8 mouse cellular contexts compared by ENCODE assay signal in genomic region chr3:95650276-95651032, GRCm38 (mm10). TPM values are rescaled to one million over a fixed set of nuclear protein-coding genes. Genes with fewer than 3 reads are reported as not detected.
A peak's percentile ranks its signal among the peaks of the same experiment; 100 is the strongest.
DNase-seq lines count a peak whose midpoint lies in the region; ATAC-seq and TF ChIP-seq lines count a peak whose summit lies in the region.

No protein-coding gene starts in this region.

- 0 out of 2 replicates have a peak overlapping the region, but pooled peaks have one; percentile 1 for H3K27ac ChIP-seq in forebrain, embryonic 10.5 days
- H3K27ac ChIP-seq in forebrain, embryonic 11.5 days (ENCODE audit: low read depth, low read length), result no peak overlapping the region
- H3K27ac ChIP-seq in MEL (ENCODE audit: control insufficient read depth, low read depth, low read length), result peak overlapping the region; percentile 87
- H3K27ac ChIP-seq in heart, embryonic 10.5 days, result peak overlapping the region; percentile 78
- H3K27ac ChIP-seq in liver, embryonic 16.5 days (ENCODE audit: low read length), result peak overlapping the region; percentile 80

- peaks cover 22% of the 10 kb centered on the region for H3K4me1 ChIP-seq in forebrain, embryonic 10.5 days
- no peaks in the 10 kb centered on the region for H3K4me1 ChIP-seq in forebrain, embryonic 11.5 days (replicated peaks; ENCODE audit: control insufficient read depth, insufficient read depth, low read length)
- H3K4me1 ChIP-seq in MEL (ENCODE audit: control insufficient read depth in 1 of 2, insufficient read depth in 2 of 2, low read length in 2 of 2), result peaks cover 21 to 42% of the 10 kb centered on the region in 2 experiments
- H3K4me1 ChIP-seq in heart, embryonic 10.5 days, result peaks cover 30% of the 10 kb centered on the region
- peaks cover 30% of the 10 kb centered on the region for H3K4me1 ChIP-seq in liver, embryonic 16.5 days (ENCODE audit: control insufficient read depth, low read depth, low read length)

- peak in 1 of 2 experiments; percentile 47; a peak in 2 of 4 replicates for TF ChIP-seq POLR2A in MEL (IDR thresholded peaks at IDR 0.05; ENCODE audit: control insufficient read depth in 1 of 2, insufficient read depth in 1 of 2, low read depth in 1 of 2, low read length in 2 of 2, poor library complexity in 1 of 2)

- no peaks in the 10 kb centered on the region for H3K36me3 ChIP-seq in forebrain, embryonic 10.5 days (replicated peaks)
- no peaks in the 10 kb centered on the region for H3K36me3 ChIP-seq in forebrain, embryonic 11.5 days (ENCODE audit: control insufficient read depth, insufficient read depth, low read length)
- H3K36me3 ChIP-seq in MEL (ENCODE audit: control insufficient read depth in 1 of 2, insufficient read depth in 2 of 2, low read length in 2 of 2), result peaks cover 0 to 39% of the 10 kb centered on the region in 2 experiments; a peak in 2 of 4 replicates
- H3K36me3 ChIP-seq in heart, embryonic 10.5 days, result no peaks in the 10 kb centered on the region
- H3K36me3 ChIP-seq in liver, embryonic 16.5 days (ENCODE audit: control insufficient read depth, insufficient read depth), result no peaks in the 10 kb centered on the region

- no peak for DNase-seq in forebrain, embryonic 10.5 days (ENCODE audit: extremely low spot score, low spot score)
- no peak for DNase-seq in forebrain, embryonic 11.5 days (ENCODE audit: low spot score)
- peak; percentile 99 for DNase-seq in MEL (ENCODE audit: low read depth, low spot score)
- no peak for DNase-seq in heart, embryonic 10.5 days (ENCODE audit: low spot score)
- no peak for DNase-seq in ovary, postnatal 10 days (ENCODE audit: low spot score)
- DNase-seq in cerebellum, postnatal 14 days, result no peak
- DNase-seq in urinary bladder, adult 18-20 months (ENCODE audit: low spot score in 2 of 2), result no peak

- no peak overlapping the region for H3K9ac ChIP-seq in forebrain, embryonic 11.5 days (ENCODE audit: low read length)
- H3K9ac ChIP-seq in MEL (ENCODE audit: control insufficient read depth, low read depth, low read length, poor library complexity, severe bottlenecking), result peak overlapping the region; percentile 47
- H3K9ac ChIP-seq in liver, embryonic 16.5 days (ENCODE audit: low read depth, low read length), result no peak overlapping the region

- H3K79me2 ChIP-seq in MEL (ENCODE audit: control insufficient read depth, insufficient read depth, low read length, poor library complexity), result no peaks in the 10 kb centered on the region

- TF ChIP-seq CTCF in MEL (IDR thresholded peaks at IDR 0.05 in 2 of 3, conservative IDR thresholded peaks at IDR 0.05 in 1 of 3; ENCODE audit: control insufficient read depth in 1 of 3, insufficient read depth in 1 of 3, low read depth in 2 of 3, low read length in 3 of 3, poor library complexity in 1 of 3, severe bottlenecking in 1 of 3), result no peak

- H3K27me3 ChIP-seq in forebrain, embryonic 10.5 days (ENCODE audit: poor library complexity, severe bottlenecking), result no peaks in the 10 kb centered on the region
- no peaks in the 10 kb centered on the region for H3K27me3 ChIP-seq in forebrain, embryonic 11.5 days (ENCODE audit: control insufficient read depth, insufficient read depth, low read length)
- no peaks in the 10 kb centered on the region for H3K27me3 ChIP-seq in MEL (ENCODE audit: control insufficient read depth in 1 of 2, insufficient read depth in 2 of 2, low read length in 2 of 2)
- no peaks in the 10 kb centered on the region for H3K27me3 ChIP-seq in heart, embryonic 10.5 days (ENCODE audit: insufficient read depth, poor library complexity, severe bottlenecking)
- H3K27me3 ChIP-seq in liver, embryonic 16.5 days (ENCODE audit: control insufficient read depth, insufficient read depth, low read depth, low read length), result no peaks in the 10 kb centered on the region

- H3K9me3 ChIP-seq in forebrain, embryonic 10.5 days, result no peaks in the 10 kb centered on the region
- no peaks in the 10 kb centered on the region for H3K9me3 ChIP-seq in forebrain, embryonic 11.5 days (ENCODE audit: control insufficient read depth, low read length)
- H3K9me3 ChIP-seq in MEL (replicated peaks; ENCODE audit: insufficient read depth, low read length), result no peaks in the 10 kb centered on the region
- no peaks in the 10 kb centered on the region for H3K9me3 ChIP-seq in heart, embryonic 10.5 days
- H3K9me3 ChIP-seq in liver, embryonic 16.5 days (replicated peaks; ENCODE audit: control insufficient read depth, low read length), result no peaks in the 10 kb centered on the region

- WGBS in forebrain, embryonic 10.5 days, result 77% methylated on average over 6 of the region's 6 CpGs
- WGBS in forebrain, embryonic 11.5 days, result 78% methylated on average over 6 of the region's 6 CpGs
- WGBS in heart, embryonic 10.5 days, result 63% methylated on average over 6 of the region's 6 CpGs
- 40% methylated on average over 6 of the region's 6 CpGs for WGBS in liver, embryonic 16.5 days (ENCODE audit: insufficient replicate concordance)

- peak; percentile 88 to 99 for TF ChIP-seq EP300 in MEL (IDR thresholded peaks at IDR 0.05; ENCODE audit: low read depth in 1 of 2, low read length in 2 of 2)

- no peak overlapping the region for H3K4me2 ChIP-seq in forebrain, embryonic 11.5 days (ENCODE audit: low read depth, low read length, severe bottlenecking)
- H3K4me2 ChIP-seq in liver, embryonic 16.5 days (ENCODE audit: low read depth, low read length), result 0 out of 2 replicates have a peak overlapping the region, but pooled peaks have one; percentile 4

- H3K4me3 ChIP-seq in forebrain, embryonic 10.5 days, result no peak overlapping the region
- no peak overlapping the region for H3K4me3 ChIP-seq in forebrain, embryonic 11.5 days (ENCODE audit: low read depth, low read length)
- H3K4me3 ChIP-seq in MEL (ENCODE audit: control insufficient read depth in 1 of 2, insufficient read depth in 1 of 2, low read depth in 2 of 2, low read length in 2 of 2), result peak overlapping the region; percentile 0 to 3; a peak in 1 of 4 replicates
- no peak overlapping the region for H3K4me3 ChIP-seq in heart, embryonic 10.5 days
- no peak overlapping the region for H3K4me3 ChIP-seq in liver, embryonic 16.5 days (ENCODE audit: low read depth, low read length)

- ATAC-seq in forebrain, embryonic 11.5 days (replicated peaks; ENCODE audit: low FRiP score), result no peak
- no peak for ATAC-seq in liver, embryonic 16.5 days (ENCODE audit: low read depth)

- TF ChIP-seq RAD21 in MEL (IDR thresholded peaks at IDR 0.05; ENCODE audit: low read depth, low read length), result no peak; the same call in 1 of the 2 replicates

TF ChIP-seq in MEL, 35 proteins besides CTCF, POLR2A, EP300 and RAD21 (continues in another document):
- TF ChIP-seq MAX (IDR thresholded peaks at IDR 0.05; ENCODE audit: low read length) (peak; percentile 75), ZNF384 (IDR thresholded peaks at IDR 0.05; ENCODE audit: low read depth, low read length) (no peak), ZMIZ1 (IDR thresholded peaks at IDR 0.05; ENCODE audit: low read depth, low read length) (peak; percentile 33; the same call in 1 of the 2 replicates), ETS1 (IDR thresholded peaks at IDR 0.05; ENCODE audit: low read depth, low read length) (peak; percentile 90), BHLHE40 (IDR thresholded peaks at IDR 0.05; ENCODE audit: borderline replicate concordance, low read depth, low read length) (0 out of 2 replicates have a peak, but pooled peaks have one; percentile 18), CHD1 (IDR thresholded peaks at IDR 0.05; ENCODE audit: low read depth, low read length) (no peak), POLR2AphosphoS5 (IDR thresholded peaks at IDR 0.05; ENCODE audit: borderline replicate concordance, low read depth, low read length) (no peak), TCF12 (IDR thresholded peaks at IDR 0.05; ENCODE audit: low read depth, low read length) (peak; percentile 45; the same call in 1 of the 2 replicates), UBTF (IDR thresholded peaks at IDR 0.05; ENCODE audit: borderline replicate concordance, insufficient read depth, low read depth, low read length) (no peak), GATA1 (IDR thresholded peaks at IDR 0.05; ENCODE audit: low read depth, low read length) (peak; percentile 8; the same call in 1 of the 2 replicates), NELFE (IDR thresholded peaks at IDR 0.05; ENCODE audit: low read depth, low read length) (peak; percentile 41), GABPA (IDR thresholded peaks at IDR 0.05; ENCODE audit: low read depth, low read length) (peak; percentile 66; the same call in 1 of the 2 replicates), TAL1 (IDR thresholded peaks at IDR 0.05; ENCODE audit: low read length) (no peak), SMC3 (IDR thresholded peaks at IDR 0.05; ENCODE audit: low read depth, low read length) (peak; percentile 26; the same call in 1 of the 2 replicates)

RNA-seq across cellular contexts. Expression of gene Mcl1, which starts 8.1 kb away (rescaled TPM):
- 42.1 and 42.9 TPM in 2 replicates for polyA plus RNA-seq in forebrain, embryonic 10.5 days (2016; fragmentation: Nextera tagmentation; extraction: Ambion mirVana)
- 66.8 and 69.9 TPM in 2 replicates for polyA plus RNA-seq in forebrain, embryonic 11.5 days (2014; fragmentation: Nextera tagmentation; extraction: Ambion mirVana)
- total RNA-seq in MEL (2012; rRNA removed), result 140 and 142 TPM in 2 replicates
- 100 to 1,000 TPM; 156 to 211 TPM for polyA plus RNA-seq in MEL (2012; ENCODE audit: insufficient read depth in 1 of 2, insufficient read length in 2 of 2, low read depth in 1 of 2, low replicate concordance in 2 of 2, missing spikeins in 1 of 2)
- 37.7 and 50.2 TPM in 2 replicates for polyA plus RNA-seq in heart, embryonic 10.5 days (2016; fragmentation: Nextera tagmentation; extraction: Ambion mirVana)
- 11.1 and 14.5 TPM in 2 replicates for polyA plus RNA-seq in liver, embryonic 16.5 days (2015; fragmentation: Nextera tagmentation; extraction: Ambion mirVana)

RNA-seq across cellular contexts. Expression of gene Ensa, which starts 25.7 kb away (rescaled TPM):
- 85.8 and 86.5 TPM in 2 replicates for polyA plus RNA-seq in forebrain, embryonic 10.5 days (2016; fragmentation: Nextera tagmentation; extraction: Ambion mirVana)
- 85.1 and 94.3 TPM in 2 replicates for polyA plus RNA-seq in forebrain, embryonic 11.5 days (2014; fragmentation: Nextera tagmentation; extraction: Ambion mirVana)
- total RNA-seq in MEL (2012; rRNA removed), result 68.5 and 85.2 TPM in 2 replicates
- polyA plus RNA-seq in MEL (2012; ENCODE audit: insufficient read depth in 1 of 2, insufficient read length in 2 of 2, low read depth in 1 of 2, low replicate concordance in 2 of 2, missing spikeins in 1 of 2), result 10 to 100 TPM in 1 of 2 experiments, not detected in 1; 90.5 TPM
- polyA plus RNA-seq in heart, embryonic 10.5 days (2016; fragmentation: Nextera tagmentation; extraction: Ambion mirVana), result 59.3 and 67.2 TPM in 2 replicates
- 32.8 and 33.4 TPM in 2 replicates for polyA plus RNA-seq in liver, embryonic 16.5 days (2015; fragmentation: Nextera tagmentation; extraction: Ambion mirVana)

RNA-seq across cellular contexts. Expression of gene Adamtsl4, which starts 37.3 kb away (rescaled TPM):
- polyA plus RNA-seq in forebrain, embryonic 10.5 days (2016; fragmentation: Nextera tagmentation; extraction: Ambion mirVana), result 0.84 and 1.6 TPM in 2 replicates
- 0.64 and 1.6 TPM in 2 replicates for polyA plus RNA-seq in forebrain, embryonic 11.5 days (2014; fragmentation: Nextera tagmentation; extraction: Ambion mirVana)
- total RNA-seq in MEL (2012; rRNA removed), result 0.03 and 0.27 TPM in 2 replicates
- under 1 TPM in 1 of 2 experiments, not detected in 1; 0.88 TPM for polyA plus RNA-seq in MEL (2012; ENCODE audit: insufficient read depth in 1 of 2, insufficient read length in 2 of 2, low read depth in 1 of 2, low replicate concordance in 2 of 2, missing spikeins in 1 of 2)
- 4.2 and 5.7 TPM in 2 replicates for polyA plus RNA-seq in heart, embryonic 10.5 days (2016; fragmentation: Nextera tagmentation; extraction: Ambion mirVana)
- polyA plus RNA-seq in liver, embryonic 16.5 days (2015; fragmentation: Nextera tagmentation; extraction: Ambion mirVana), result 0.74 and 0.83 TPM in 2 replicates

Comparison
In these comparisons a context has a peak if more than half of its experiments do, and no peak if none do; other contexts are left out.
1. H3K4me3 ChIP-seq: peak in MEL (2 of 2); none in forebrain, embryonic 10.5 days (single experiment), forebrain, embryonic 11.5 days (single experiment), heart, embryonic 10.5 days (single experiment) and liver, embryonic 16.5 days (single experiment).